Mouse (Mus musculus): Measurements from ENCODE around the gene Cd44.

DNA sequence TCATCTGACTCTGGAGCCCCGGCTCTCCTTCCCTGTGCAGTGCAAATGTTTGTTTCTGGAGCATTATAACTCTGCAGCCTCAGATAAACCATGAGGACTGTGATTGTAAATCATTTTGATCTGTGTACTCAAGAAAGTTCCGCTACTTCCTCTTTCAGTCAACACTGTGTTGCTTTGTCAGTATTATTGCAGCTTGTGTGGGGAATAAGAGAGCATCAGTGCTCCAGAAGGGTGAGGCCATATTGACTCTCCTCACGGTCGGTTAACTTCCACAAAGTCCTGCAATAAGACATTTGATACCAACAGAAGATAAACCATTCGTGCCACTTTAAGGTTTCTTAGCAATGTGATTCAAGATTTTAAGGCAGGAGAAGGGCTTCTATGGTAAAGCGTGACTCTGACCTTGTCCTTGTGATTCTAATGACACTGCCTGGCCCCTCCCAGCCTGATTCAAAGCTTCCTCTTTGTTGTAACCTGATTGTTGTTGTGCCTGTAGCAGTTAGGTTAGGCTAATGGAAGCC lies 86.1 kb downstream of the Cd44 start:
- TF ChIP-seq CTCF (IDR thresholded peaks at IDR 0.05; ENCODE audit: borderline replicate concordance, control insufficient read depth, extremely low read depth, insufficient read depth, low read length, poor library complexity) (no peak), POLR2A (IDR thresholded peaks at IDR 0.05; ENCODE audit: control insufficient read depth, extremely low read depth, insufficient read depth, low read length, poor library complexity) (no peak)

Measured in thymus, adult 2 months (tissue).